ENCODE assay signal across 12 mouse cellular contexts in genomic region chr19:10469171-10469658, GRCm38 (mm10). TPM values are rescaled to one million over a fixed set of nuclear protein-coding genes. Genes with fewer than 3 reads are reported as not detected.
DNase-seq lines count a peak whose midpoint lies in the region; ATAC-seq lines count a peak whose summit lies in the region.
"Had no signal": no experiment of that assay in that cellular context is flagged by ENCODE, and none has a peak within 500 bp of the region (broad histone marks: within the 10 kb centered on the region; RNA-seq: fewer than 3 reads in every experiment).

No protein-coding gene starts in this region.

- H3K27me3 ChIP-seq in kidney, embryonic 14.5 days (ENCODE audit: control insufficient read depth, insufficient read depth, low read length): no peaks in the 10 kb centered on the region
- peaks cover 3% of the 10 kb centered on the region; the same call in 1 of the 2 replicates for H3K27me3 ChIP-seq in lung, embryonic 15.5 days

- peak; percentile 42 to 44 for DNase-seq in adrenal gland, adult (ENCODE audit: inconsistent age in 2 of 2, low spot score in 1 of 2)
- DNase-seq in adrenal gland, postnatal 25 days: no peak
- DNase-seq in kidney, adult 11 months: no peak
- peak; percentile 6 for DNase-seq in A20 (ENCODE audit: low read depth, low spot score)
- DNase-seq in thymus, postnatal 0 days (ENCODE audit: low spot score): no peak
- no peak for DNase-seq in urinary bladder, postnatal 36 days (ENCODE audit: low spot score in 2 of 2)
- DNase-seq: cerebellum, adult 9-10 months; right cerebral cortex, postnatal 25 days had no signal

- no peak overlapping the region for H3K9ac ChIP-seq in kidney, embryonic 14.5 days (ENCODE audit: low read depth, low read length)
- H3K9ac ChIP-seq in lung, embryonic 15.5 days: no peak overlapping the region
- H3K9ac ChIP-seq: forebrain, embryonic 13.5 days; limb, embryonic 15.5 days had no signal

- no peak overlapping the region for H3K4me2 ChIP-seq in kidney, embryonic 14.5 days (replicated peaks; ENCODE audit: low read depth, low read length)
- no peak overlapping the region for H3K4me2 ChIP-seq in lung, embryonic 15.5 days
- H3K4me2 ChIP-seq: forebrain, embryonic 13.5 days; limb, embryonic 15.5 days had no signal

- H3K4me3 ChIP-seq in kidney, embryonic 14.5 days (ENCODE audit: low read length): no peak overlapping the region
- H3K4me3 ChIP-seq in lung, embryonic 15.5 days: no peak overlapping the region
- H3K4me3 ChIP-seq: forebrain, embryonic 13.5 days; limb, embryonic 15.5 days had no signal

- no peaks in the 10 kb centered on the region for H3K9me3 ChIP-seq in kidney, embryonic 14.5 days (ENCODE audit: control insufficient read depth, low read length)
- H3K9me3 ChIP-seq in lung, embryonic 15.5 days: no peaks in the 10 kb centered on the region
- H3K9me3 ChIP-seq: forebrain, embryonic 13.5 days; limb, embryonic 15.5 days had no signal

- 29% methylated on average over 8 of the region's 8 CpGs for WGBS in kidney, embryonic 14.5 days
- 30% methylated on average over 8 of the region's 8 CpGs for WGBS in lung, embryonic 15.5 days

- H3K27ac ChIP-seq in kidney, embryonic 14.5 days (ENCODE audit: low read depth, low read length): no peak overlapping the region
- H3K27ac ChIP-seq in lung, embryonic 15.5 days: no peak overlapping the region
- H3K27ac ChIP-seq: forebrain, embryonic 13.5 days; limb, embryonic 15.5 days had no signal

- H3K36me3 ChIP-seq in kidney, embryonic 14.5 days (ENCODE audit: control insufficient read depth, insufficient read depth, low read length): no peaks in the 10 kb centered on the region
- no peaks in the 10 kb centered on the region for H3K36me3 ChIP-seq in lung, embryonic 15.5 days
- H3K36me3 ChIP-seq: limb, embryonic 15.5 days had no signal

- ATAC-seq in kidney, embryonic 14.5 days (ENCODE audit: low FRiP score, low TSS enrichment): peak; percentile 55
- ATAC-seq in lung, embryonic 15.5 days (ENCODE audit: borderline replicate concordance, extremely low read depth, low FRiP score, low TSS enrichment): peak; percentile 49; the same call in 1 of the 2 replicates
- ATAC-seq: forebrain, embryonic 13.5 days had no signal

- no peaks in the 10 kb centered on the region for H3K4me1 ChIP-seq in kidney, embryonic 14.5 days (ENCODE audit: control insufficient read depth, insufficient read depth, low read length)
- H3K4me1 ChIP-seq in lung, embryonic 15.5 days: 0 out of 2 replicates have a peak, but pooled peaks cover 7% of the 10 kb centered on the region
- H3K4me1 ChIP-seq: forebrain, embryonic 13.5 days; limb, embryonic 15.5 days had no signal

RNA-seq across cellular contexts. Expression of gene Lrrc10b, which starts 11.9 kb away (rescaled TPM):
- 2.2 and 2.5 TPM in 2 replicates for total RNA-seq in adrenal gland, postnatal 25 days (2021)
- polyA plus RNA-seq in kidney, embryonic 14.5 days (2014; fragmentation: Nextera tagmentation; extraction: Ambion mirVana): 0.91 and 1.0 TPM in 2 replicates
- 0.79 and 1.1 TPM in 2 replicates for polyA plus RNA-seq in lung, embryonic 15.5 days (2015; fragmentation: Nextera tagmentation; extraction: Ambion mirVana)
- polyA plus RNA-seq in thymus, postnatal 0 days (2015; fragmentation: Nextera tagmentation; extraction: Ambion mirVana): 0.08 and 0.17 TPM in 2 replicates

RNA-seq across cellular contexts. Expression of gene Ppp1r32, which starts 13.5 kb away (rescaled TPM):
- total RNA-seq in adrenal gland, postnatal 25 days (2021): 0.88 TPM in 1 of 2 replicates, not detected in the other
- not detected in 2 replicates for polyA plus RNA-seq in kidney, embryonic 14.5 days (2014; fragmentation: Nextera tagmentation; extraction: Ambion mirVana)
- polyA plus RNA-seq in lung, embryonic 15.5 days (2015; fragmentation: Nextera tagmentation; extraction: Ambion mirVana): 0.81 and 0.87 TPM in 2 replicates
- 0.49 and 0.57 TPM in 2 replicates for polyA plus RNA-seq in thymus, postnatal 0 days (2015; fragmentation: Nextera tagmentation; extraction: Ambion mirVana)

RNA-seq across cellular contexts. Expression of gene Cpsf7, which starts 55.9 kb away (rescaled TPM):
- 59.8 and 70.4 TPM in 2 replicates for total RNA-seq in adrenal gland, postnatal 25 days (2021)
- polyA plus RNA-seq in kidney, embryonic 14.5 days (2014; fragmentation: Nextera tagmentation; extraction: Ambion mirVana): 40.7 and 63.0 TPM in 2 replicates
- polyA plus RNA-seq in lung, embryonic 15.5 days (2015; fragmentation: Nextera tagmentation; extraction: Ambion mirVana): 37.0 and 38.4 TPM in 2 replicates
- polyA plus RNA-seq in thymus, postnatal 0 days (2015; fragmentation: Nextera tagmentation; extraction: Ambion mirVana): 30.8 and 31.8 TPM in 2 replicates

RNA-seq across cellular contexts. Expression of gene Sdhaf2, which starts 56.7 kb away (rescaled TPM):
- 60.6 and 63.5 TPM in 2 replicates for total RNA-seq in adrenal gland, postnatal 25 days (2021)
- polyA plus RNA-seq in kidney, embryonic 14.5 days (2014; fragmentation: Nextera tagmentation; extraction: Ambion mirVana): 65.1 and 65.6 TPM in 2 replicates
- polyA plus RNA-seq in lung, embryonic 15.5 days (2015; fragmentation: Nextera tagmentation; extraction: Ambion mirVana): 56.5 and 56.6 TPM in 2 replicates
- 70.1 and 73.0 TPM in 2 replicates for polyA plus RNA-seq in thymus, postnatal 0 days (2015; fragmentation: Nextera tagmentation; extraction: Ambion mirVana)

Comparison
In these comparisons a context has a peak if more than half of its experiments do, and no peak if none do; other contexts are left out.
1. DNase-seq: peak in adrenal gland, adult (2 of 2) and A20 (single experiment); none in adrenal gland, postnatal 25 days (single experiment), kidney, adult 11 months (single experiment), thymus, postnatal 0 days (single experiment) and urinary bladder, postnatal 36 days (0 of 2).